Mouse (Mus musculus): ENCODE data around the gene Efhd1.

DNA sequence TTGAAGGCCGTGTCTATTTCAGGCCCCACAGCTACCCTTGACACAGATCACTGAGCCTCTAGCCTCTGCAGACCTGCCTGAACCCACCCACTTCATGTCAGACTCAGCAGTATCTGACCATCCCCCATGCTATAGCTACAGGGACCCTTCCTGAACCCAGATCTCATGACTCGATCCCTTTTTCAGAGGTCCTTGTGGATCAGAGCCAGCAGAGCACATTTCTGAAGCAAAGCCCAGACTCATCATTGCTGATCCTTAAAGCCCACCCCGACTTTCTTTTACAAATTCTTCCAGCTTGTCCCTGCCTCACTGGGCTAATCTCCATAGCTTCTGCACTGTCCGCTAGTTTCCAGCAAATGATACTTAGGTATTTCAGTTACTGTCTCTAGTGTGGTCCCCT, 10.0 kb downstream of the Efhd1 start:
- no peak for TF ChIP-seq CTCF (IDR thresholded peaks at IDR 0.05; ENCODE audit: insufficient read depth, low read length)
- TF ChIP-seq POLR2A (IDR thresholded peaks at IDR 0.05; ENCODE audit: borderline replicate concordance, extremely low read depth, low read depth, low read length), result no peak

Measured in lung, adult 2 months (tissue).